Mouse (Mus musculus): ENCODE results near the gene Ulk4. TPM values are rescaled to one million over a fixed set of nuclear protein-coding genes. Genes with fewer than 3 reads are reported as not detected.

The Ulk4 gene
- polyA plus RNA-seq, 1 experiment from 2014 or later = 115 TPM

DNA sequence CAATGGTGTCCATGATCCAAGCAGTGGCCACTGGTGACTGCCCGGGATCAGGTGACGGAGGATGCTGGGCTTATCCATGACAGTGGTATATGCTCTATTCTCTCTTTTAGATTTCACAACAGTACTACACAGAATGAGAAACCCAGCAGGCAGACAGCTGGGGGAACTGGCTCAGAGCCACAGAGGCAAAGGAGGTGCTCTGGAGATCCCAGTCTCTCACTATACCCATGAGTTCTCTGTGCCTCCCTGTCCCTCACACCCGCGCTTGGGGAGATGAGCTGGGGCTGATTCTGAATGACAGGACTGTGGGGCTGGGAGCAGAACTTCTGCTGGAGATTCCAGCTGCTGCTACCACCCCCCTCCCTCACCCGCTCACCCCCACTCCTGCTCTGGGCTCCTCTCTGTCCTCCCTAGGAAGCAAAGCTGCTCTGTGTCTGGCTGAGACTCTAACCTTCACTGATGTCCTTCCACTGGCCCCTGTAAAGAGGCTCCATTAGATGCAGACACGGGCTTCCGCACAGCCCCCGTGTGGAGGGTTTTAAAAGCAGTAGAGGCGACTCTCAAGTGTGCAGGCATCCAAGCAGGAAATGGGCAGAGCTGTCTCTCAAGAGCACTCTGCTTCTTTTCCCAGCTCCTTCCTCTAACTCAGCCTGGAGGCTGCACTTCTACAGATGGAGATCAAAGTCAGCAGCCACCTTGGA lies 197.5 kb downstream of the Ulk4 start:
- no peak overlapping the region for H3K27ac ChIP-seq (replicated peaks)
- H3K9ac ChIP-seq = no peak overlapping the region
- 55% methylated on average over 9 of the region's 9 CpGs for WGBS
- H3K4me2 ChIP-seq = no peak overlapping the region
- peaks cover 35% of the 10 kb centered on the region for H3K4me1 ChIP-seq (replicated peaks)
- H3K27me3 ChIP-seq = 0 out of 2 replicates have a peak, but pooled peaks cover 4% of the 10 kb centered on the region
- no peaks in the 10 kb centered on the region for H3K36me3 ChIP-seq
- ATAC-seq (ENCODE audit: low read depth) = peak; percentile 49
- no peaks in the 10 kb centered on the region for H3K9me3 ChIP-seq
- H3K4me3 ChIP-seq = no peak overlapping the region

GRCm38 (mm10) chr9:121076291-121076690 lies 200.7 kb downstream of the Ulk4 start:
- H3K27me3 ChIP-seq = 0 out of 2 replicates have a peak, but pooled peaks cover 4% of the 10 kb centered on the region
- no peak overlapping the region for H3K4me3 ChIP-seq
- H3K9me3 ChIP-seq = no peaks in the 10 kb centered on the region
- H3K4me1 ChIP-seq (replicated peaks) = peaks cover 26% of the 10 kb centered on the region
- H3K9ac ChIP-seq = 0 out of 2 replicates have a peak overlapping the region, but pooled peaks have one; percentile 39
- no peaks in the 10 kb centered on the region for H3K36me3 ChIP-seq
- no peak overlapping the region for H3K27ac ChIP-seq (replicated peaks)
- no peak overlapping the region for H3K4me2 ChIP-seq
- no peak for ATAC-seq (ENCODE audit: low read depth)
- 37% methylated on average over 12 of the region's 12 CpGs for WGBS

DNA sequence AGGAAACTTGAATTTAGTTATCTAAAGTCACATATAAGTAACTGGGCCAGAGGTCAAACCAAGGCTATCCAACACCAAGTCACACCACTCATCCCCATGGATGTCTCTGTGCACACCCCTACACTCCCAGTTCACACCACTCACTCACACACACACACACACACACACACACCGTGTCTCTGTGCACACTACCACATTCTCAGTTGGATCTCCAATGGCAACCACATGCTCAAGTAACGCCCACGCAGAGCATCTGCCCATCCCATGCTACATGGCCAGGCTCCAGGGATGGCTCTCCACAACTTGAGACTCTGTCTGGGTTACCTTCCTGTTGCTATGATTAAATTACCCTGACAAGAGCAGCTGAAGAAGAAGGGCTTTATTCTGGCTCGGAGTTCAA lies 201.8 kb downstream of the Ulk4 start:
- Histone ChIP-seq H3K4me1 (replicated peaks) (peaks cover 26% of the 10 kb centered on the region), H3K9me3 (no peaks in the 10 kb centered on the region), H3K4me3 (no peak overlapping the region), H3K27me3 (0 out of 2 replicates have a peak, but pooled peaks cover 4% of the 10 kb centered on the region), H3K9ac (no peak overlapping the region), H3K36me3 (no peaks in the 10 kb centered on the region), H3K27ac (replicated peaks) (no peak overlapping the region), H3K4me2 (no peak overlapping the region)
- ATAC-seq (ENCODE audit: low read depth) = no peak
- WGBS = 84% methylated on average over 4 of the region's 4 CpGs

GRCm38 (mm10) chr9:121074726-121075125 lies 202.3 kb downstream of the Ulk4 start:
- ATAC-seq (ENCODE audit: low read depth) = no peak
- Histone ChIP-seq H3K4me3 (no peak overlapping the region), H3K4me2 (no peak overlapping the region), H3K36me3 (no peaks in the 10 kb centered on the region), H3K27ac (replicated peaks) (no peak overlapping the region), H3K9ac (no peak overlapping the region), H3K4me1 (replicated peaks) (peaks cover 23% of the 10 kb centered on the region), H3K9me3 (no peaks in the 10 kb centered on the region), H3K27me3 (0 out of 2 replicates have a peak, but pooled peaks cover 4% of the 10 kb centered on the region)
- 86% methylated on average over 3 of the region's 3 CpGs for WGBS

DNA sequence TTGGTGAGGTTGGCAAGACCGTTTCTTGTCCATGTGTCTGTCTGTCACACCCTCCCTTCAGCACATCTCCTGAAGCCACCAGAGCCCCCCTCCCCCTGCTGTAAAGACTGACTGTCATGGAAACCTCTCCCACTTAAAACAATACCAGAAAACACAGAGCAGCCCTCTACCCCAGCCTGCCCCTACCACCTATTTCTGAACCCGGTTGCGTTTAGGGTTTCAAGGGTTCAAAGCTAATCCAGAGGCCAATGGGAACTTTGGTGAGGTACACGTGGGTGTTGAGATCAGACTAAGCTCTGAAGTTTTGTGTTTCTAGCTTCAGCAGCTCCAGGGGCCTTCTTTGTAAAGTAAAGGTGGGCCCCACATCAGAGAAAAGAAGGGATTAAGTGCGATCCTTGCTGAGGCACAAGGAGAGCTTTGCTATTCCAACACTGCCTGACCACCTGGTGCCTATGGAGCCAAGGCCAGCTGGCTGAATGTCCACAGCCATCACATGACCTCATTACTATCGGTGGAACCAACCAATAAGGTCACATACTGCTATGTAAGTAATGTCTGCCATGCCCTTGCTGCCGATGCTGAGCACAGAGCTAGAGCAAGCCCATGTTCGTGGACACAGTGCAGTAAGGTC lies 204.8 kb downstream of the Ulk4 start:
- Histone ChIP-seq H3K36me3 (no peaks in the 10 kb centered on the region), H3K9me3 (no peaks in the 10 kb centered on the region), H3K4me1 (replicated peaks) (peaks cover 12% of the 10 kb centered on the region), H3K27me3 (0 out of 2 replicates have a peak, but pooled peaks cover 4% of the 10 kb centered on the region), H3K9ac (no peak overlapping the region), H3K27ac (replicated peaks) (no peak overlapping the region), H3K4me2 (no peak overlapping the region), H3K4me3 (no peak overlapping the region)
- 56% methylated on average over 8 of the region's 8 CpGs for WGBS
- ATAC-seq (ENCODE audit: low read depth) = no peak

GRCm38 (mm10) chr9:121071461-121072126 lies 205.4 kb downstream of the Ulk4 start:
- WGBS = 64% methylated on average over 10 of the region's 10 CpGs
- ATAC-seq (ENCODE audit: low read depth) = no peak
- Histone ChIP-seq H3K9me3 (no peaks in the 10 kb centered on the region), H3K4me1 (replicated peaks) (peaks cover 14% of the 10 kb centered on the region), H3K27ac (replicated peaks) (no peak overlapping the region), H3K27me3 (no peaks in the 10 kb centered on the region), H3K36me3 (no peaks in the 10 kb centered on the region), H3K4me3 (no peak overlapping the region), H3K9ac (no peak overlapping the region), H3K4me2 (no peak overlapping the region)

DNA sequence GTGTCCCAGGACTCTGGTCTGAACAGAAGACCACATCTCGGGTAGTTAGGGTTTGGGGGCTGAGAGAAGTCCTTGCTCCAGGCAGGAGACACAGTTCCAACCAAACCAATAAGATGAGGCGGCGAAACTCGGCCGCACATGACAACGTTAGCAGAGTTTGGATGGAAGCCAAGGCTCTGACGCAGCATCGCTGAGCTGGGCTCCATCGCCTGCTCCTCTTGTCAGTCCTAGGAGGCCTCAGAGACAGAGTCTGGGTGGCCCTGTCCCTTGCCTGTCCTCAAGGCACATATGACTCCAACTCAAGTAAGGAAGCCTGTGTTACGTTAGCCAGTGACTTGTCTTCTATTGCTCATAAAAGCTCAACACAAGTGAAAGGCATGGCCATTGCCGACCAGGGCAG lies 205.9 kb downstream of the Ulk4 start:
- no peaks in the 10 kb centered on the region for H3K9me3 ChIP-seq
- H3K36me3 ChIP-seq = no peaks in the 10 kb centered on the region
- H3K27ac ChIP-seq (replicated peaks) = no peak overlapping the region
- H3K27me3 ChIP-seq = no peaks in the 10 kb centered on the region
- H3K9ac ChIP-seq = no peak overlapping the region
- H3K4me1 ChIP-seq (replicated peaks) = peaks cover 9% of the 10 kb centered on the region; the same call in 1 of the 2 replicates
- no peak overlapping the region for H3K4me3 ChIP-seq
- H3K4me2 ChIP-seq = no peak overlapping the region
- no peak for ATAC-seq (ENCODE audit: low read depth)
- 74% methylated on average over 11 of the region's 11 CpGs for WGBS

DNA sequence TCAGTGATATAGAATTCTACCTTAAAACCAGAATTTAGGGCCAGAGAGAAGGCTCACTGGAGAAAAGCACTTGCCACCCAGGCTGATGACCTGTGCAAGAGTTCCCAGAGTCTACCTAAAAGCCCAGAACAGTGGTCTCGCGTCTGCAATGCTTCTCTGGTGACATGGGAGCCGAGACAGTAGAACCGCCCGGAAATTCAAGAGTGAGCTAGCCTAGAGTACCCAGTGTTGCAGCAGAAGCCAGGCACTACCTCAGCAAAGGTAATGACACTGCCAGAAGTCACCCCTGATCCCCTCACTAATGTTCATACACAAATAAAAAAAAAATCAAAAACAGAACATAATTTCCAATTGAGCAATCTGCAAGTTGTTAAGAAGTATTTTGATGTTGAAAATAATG lies 208.9 kb downstream of the Ulk4 start:
- peaks cover 8% of the 10 kb centered on the region for H3K4me1 ChIP-seq (replicated peaks)
- no peaks in the 10 kb centered on the region for H3K36me3 ChIP-seq
- H3K27ac ChIP-seq (replicated peaks) = no peak overlapping the region
- 89% methylated on average over 5 of the region's 5 CpGs for WGBS
- H3K4me3 ChIP-seq = no peak overlapping the region
- ATAC-seq (ENCODE audit: low read depth) = no peak
- H3K9ac ChIP-seq = no peak overlapping the region
- no peak overlapping the region for H3K4me2 ChIP-seq
- no peaks in the 10 kb centered on the region for H3K27me3 ChIP-seq
- no peaks in the 10 kb centered on the region for H3K9me3 ChIP-seq

DNA sequence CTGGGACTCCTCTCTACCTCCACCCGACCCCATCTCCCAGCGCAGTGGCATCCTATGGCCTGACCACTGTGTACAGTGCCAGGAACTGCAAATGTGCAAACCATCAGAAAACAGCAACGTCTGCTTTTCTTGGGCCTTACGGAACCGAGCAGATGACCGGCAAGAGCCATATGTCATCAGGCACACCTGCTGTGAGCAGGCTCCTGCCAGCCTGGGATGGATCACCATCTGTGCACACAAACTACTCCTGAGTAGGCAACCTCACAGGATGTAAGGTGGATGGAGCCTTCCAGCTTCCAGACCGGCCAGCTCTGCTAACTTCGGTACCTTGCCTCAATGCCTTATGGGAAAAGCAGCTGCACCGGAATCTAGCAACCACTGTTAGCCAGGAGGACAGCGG lies 210.0 kb downstream of the Ulk4 start:
- no peak overlapping the region for H3K4me3 ChIP-seq
- H3K36me3 ChIP-seq = no peaks in the 10 kb centered on the region
- no peaks in the 10 kb centered on the region for H3K27me3 ChIP-seq
- ATAC-seq (ENCODE audit: low read depth) = no peak
- 62% methylated on average over 10 of the region's 10 CpGs for WGBS
- H3K4me1 ChIP-seq (replicated peaks) = peaks cover 19% of the 10 kb centered on the region
- no peak overlapping the region for H3K9ac ChIP-seq
- H3K27ac ChIP-seq (replicated peaks) = no peak overlapping the region
- H3K4me2 ChIP-seq = no peak overlapping the region
- H3K9me3 ChIP-seq = no peaks in the 10 kb centered on the region

- H3K4me1 ChIP-seq (replicated peaks) = peaks cover 32% of the 10 kb centered on the region
- H3K36me3 ChIP-seq = no peaks in the 10 kb centered on the region
- no peak overlapping the region for H3K4me2 ChIP-seq
- H3K9ac ChIP-seq = no peak overlapping the region
- H3K4me3 ChIP-seq = no peak overlapping the region
- ATAC-seq (ENCODE audit: low read depth) = no peak
- no peaks in the 10 kb centered on the region for H3K27me3 ChIP-seq
- no peak overlapping the region for H3K27ac ChIP-seq (replicated peaks)
- 83% methylated on average over 10 of the region's 10 CpGs for WGBS
- no peaks in the 10 kb centered on the region for H3K9me3 ChIP-seq
Observed at GRCm38 (mm10) chr9:121065383-121065978, 211.5 kb downstream of the Ulk4 start.

GRCm38 (mm10) chr9:121064606-121065355 lies 212.2 kb downstream of the Ulk4 start:
- no peaks in the 10 kb centered on the region for H3K9me3 ChIP-seq
- ATAC-seq (ENCODE audit: low read depth) = no peak
- H3K4me3 ChIP-seq = no peak overlapping the region
- H3K27ac ChIP-seq (replicated peaks) = no peak overlapping the region
- no peak overlapping the region for H3K9ac ChIP-seq
- WGBS = 83% methylated on average over 14 of the region's 14 CpGs
- H3K27me3 ChIP-seq = no peaks in the 10 kb centered on the region
- no peak overlapping the region for H3K4me2 ChIP-seq
- peaks cover 36% of the 10 kb centered on the region for H3K4me1 ChIP-seq (replicated peaks)
- H3K36me3 ChIP-seq = no peaks in the 10 kb centered on the region

Data from neural tube, embryonic 13.5 days (tissue).